Mouse (Mus musculus) lung, postnatal 0 days (tissue): ENCODE results near the gene Mcur1.

Source experiments
- CTCF ChIP-seq: IDR thresholded peaks from 2 replicates; pipeline ENCODE4 v1.5.1; 2016; ENCODE audit warnings: antibody characterized with exemption, mild to moderate bottlenecking
- EP300 ChIP-seq: IDR thresholded peaks from 2 replicates; pipeline ENCODE4 v1.6.1; 2016; ENCODE audit warnings: antibody characterized with exemption, mild to moderate bottlenecking, control low read depth

DNA sequence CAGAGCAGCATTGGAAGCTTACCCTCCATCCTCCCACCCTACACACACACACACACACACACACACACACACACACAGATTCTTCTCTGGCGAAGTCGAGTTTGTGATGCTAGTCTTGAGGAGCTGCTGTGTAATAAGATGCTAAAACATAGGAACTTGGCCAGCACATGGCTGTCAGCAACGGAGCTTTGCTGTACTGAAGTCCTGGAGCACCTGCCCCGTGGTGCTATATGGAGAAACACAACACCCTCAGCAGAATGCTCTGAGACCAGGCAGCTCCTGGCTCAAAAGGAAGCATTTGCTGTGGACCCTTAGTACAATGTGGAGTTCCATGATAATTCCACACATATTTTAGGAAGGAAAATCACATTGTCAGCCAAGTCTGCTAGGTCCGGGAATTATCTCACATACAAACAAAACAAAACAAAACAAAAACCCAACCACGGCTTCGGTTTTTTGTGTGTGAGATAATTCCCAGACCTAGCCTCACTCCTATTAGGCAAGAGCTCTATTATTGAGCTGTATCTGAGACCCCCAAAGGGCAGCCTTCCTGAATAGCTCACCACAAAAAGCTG, 36.0 kb downstream of the Mcur1 start:
- TF ChIP-seq CTCF = no peak
- TF ChIP-seq EP300 = no peak
